Mouse (Mus musculus) hindbrain, embryonic 16.5 days (tissue): ENCODE measurements at regions not wholly inside any gene's neighbourhood (a gene's known extent, or its start where the extent isn't known, plus 50 kb on each side); places are given as distances from the start of the nearest gene placed in this dataset.
A peak's percentile ranks its signal among the peaks of the same experiment; 100 is the strongest.

Experiments used
- ATAC-seq: fragments of 200-750 bp; cut with Nextera tagmentation; 2 replicates; pipeline ENCODE4 v1.8.0; 2017; ENCODE audit warnings: moderate TSS enrichment, moderate library complexity
- H3K27ac ChIP-seq: fragments of 300-500 bp; sonication (generic); 2 replicates; pipeline ENCODE4 v1.5.1; 2014; ENCODE audit warnings: low read depth, mild to moderate bottlenecking, control low read depth, low read length, moderate library complexity
- H3K27me3 ChIP-seq: fragments of 300-500 bp; sonication (generic); replicated peaks from 2 replicates; pipeline ENCODE4 v1.6.1; 2014; ENCODE audit warnings: low read length; ENCODE audit not compliant: control insufficient read depth, insufficient read depth
- H3K36me3 ChIP-seq: fragments of 300-500 bp; sonication (generic); 2 replicates; pipeline ENCODE4 v1.6.1; 2014; ENCODE audit warnings: mild to moderate bottlenecking, low read length, moderate library complexity, mixed read lengths; ENCODE audit not compliant: control insufficient read depth, insufficient read depth
- H3K4me1 ChIP-seq: fragments of 300-500 bp; sonication (generic); 2 replicates; pipeline ENCODE4 v1.6.1; 2014; ENCODE audit warnings: low read depth, low read length; ENCODE audit not compliant: control insufficient read depth, insufficient read depth
- H3K4me2 ChIP-seq: fragments of 300-500 bp; sonication (generic); 2 replicates; pipeline ENCODE4 v1.6.1; 2014; ENCODE audit warnings: mild to moderate bottlenecking, low read length, control low read depth, moderate library complexity
- H3K4me3 ChIP-seq: fragments of 300-500 bp; sonication (generic); 2 replicates; pipeline ENCODE4 v1.5.1; 2014; ENCODE audit warnings: mild to moderate bottlenecking, low read length, control low read depth, moderate library complexity
- H3K9ac ChIP-seq: fragments of 300-500 bp; sonication (generic); 2 replicates; pipeline ENCODE4 v1.6.1; 2014; ENCODE audit warnings: low read depth, mild to moderate bottlenecking, control low read depth, low read length, moderate library complexity
- H3K9me3 ChIP-seq: fragments of 300-500 bp; sonication (generic); 2 replicates; pipeline ENCODE4 v1.6.1; 2014; ENCODE audit warnings: mild to moderate bottlenecking, low read length, moderate library complexity; ENCODE audit not compliant: control insufficient read depth
- WGBS: fragments of 180-500 bp; shearing (Covaris S2); extraction: QIAGEN DNeasy Blood & Tissue Kit; methylation state at CpG from one replicate; pipeline ENCODE4 v1.1.7; 2014; 5-methylcytosine and 5-hydroxymethylcytosine counted together

GRCm38 (mm10) chr14:100900221-100900620, 299.9 kb downstream of the Prr30 start:
- Histone ChIP-seq H3K4me3 (no peak overlapping the region), H3K27me3 (no peaks in the 10 kb centered on the region), H3K9me3 (no peaks in the 10 kb centered on the region), H3K9ac (no peak overlapping the region), H3K4me1 (no peaks in the 10 kb centered on the region), H3K36me3 (no peaks in the 10 kb centered on the region), H3K27ac (no peak overlapping the region), H3K4me2 (no peak overlapping the region)
- ATAC-seq = no peak
- 45% methylated on average over 2 of the region's 2 CpGs for WGBS

- Histone ChIP-seq H3K27me3 (no peaks in the 10 kb centered on the region), H3K36me3 (no peaks in the 10 kb centered on the region), H3K4me3 (no peak overlapping the region), H3K4me2 (no peak overlapping the region), H3K4me1 (no peaks in the 10 kb centered on the region), H3K9ac (no peak overlapping the region), H3K27ac (no peak overlapping the region), H3K9me3 (no peaks in the 10 kb centered on the region)
- no peak for ATAC-seq
- 84% methylated on average over 3 of the region's 3 CpGs for WGBS
Measured at GRCm38 (mm10) chr14:100899074-100899473, 301.1 kb downstream of the Prr30 start.

GRCm38 (mm10) chr14:100889163-100890157, 310.7 kb downstream of the Prr30 start:
- no peak for ATAC-seq
- Histone ChIP-seq H3K9me3 (no peaks in the 10 kb centered on the region), H3K27ac (no peak overlapping the region), H3K4me1 (no peaks in the 10 kb centered on the region), H3K27me3 (no peaks in the 10 kb centered on the region), H3K36me3 (no peaks in the 10 kb centered on the region), H3K9ac (no peak overlapping the region), H3K4me2 (no peak overlapping the region), H3K4me3 (no peak overlapping the region)
- WGBS = 45% methylated on average over 18 of the region's 18 CpGs

GRCm38 (mm10) chr14:100883115-100883514, 317.0 kb downstream of the Prr30 start:
- Histone ChIP-seq H3K27ac (no peak overlapping the region), H3K9me3 (no peaks in the 10 kb centered on the region), H3K4me3 (no peak overlapping the region), H3K36me3 (no peaks in the 10 kb centered on the region), H3K4me2 (no peak overlapping the region), H3K4me1 (no peaks in the 10 kb centered on the region), H3K9ac (no peak overlapping the region), H3K27me3 (no peaks in the 10 kb centered on the region)
- no peak for ATAC-seq
- WGBS = 69% methylated on average over 1 of the region's 1 CpGs

GRCm38 (mm10) chr14:100880103-100880502, 320.0 kb downstream of the Prr30 start:
- Histone ChIP-seq H3K4me3 (no peak overlapping the region), H3K9ac (no peak overlapping the region), H3K27ac (no peak overlapping the region), H3K36me3 (no peaks in the 10 kb centered on the region), H3K27me3 (no peaks in the 10 kb centered on the region), H3K4me1 (no peaks in the 10 kb centered on the region), H3K9me3 (no peaks in the 10 kb centered on the region), H3K4me2 (no peak overlapping the region)
- WGBS = 65% methylated on average over 2 of the region's 2 CpGs
- no peak for ATAC-seq

GRCm38 (mm10) chr14:100867790-100868189, 332.3 kb downstream of the Prr30 start:
- H3K27ac ChIP-seq = no peak overlapping the region
- H3K4me1 ChIP-seq = no peaks in the 10 kb centered on the region
- no peaks in the 10 kb centered on the region for H3K9me3 ChIP-seq
- no peak overlapping the region for H3K4me2 ChIP-seq
- H3K4me3 ChIP-seq = no peak overlapping the region
- ATAC-seq = no peak
- WGBS = 76% methylated on average over 3 of the region's 3 CpGs
- no peaks in the 10 kb centered on the region for H3K27me3 ChIP-seq
- H3K36me3 ChIP-seq = no peaks in the 10 kb centered on the region
- H3K9ac ChIP-seq = no peak overlapping the region

GRCm38 (mm10) chr14:100864792-100865191, 335.3 kb downstream of the Prr30 start:
- Histone ChIP-seq H3K9ac (no peak overlapping the region), H3K4me2 (no peak overlapping the region), H3K27ac (no peak overlapping the region), H3K36me3 (no peaks in the 10 kb centered on the region), H3K4me1 (no peaks in the 10 kb centered on the region), H3K9me3 (no peaks in the 10 kb centered on the region), H3K4me3 (no peak overlapping the region), H3K27me3 (no peaks in the 10 kb centered on the region)
- 88% methylated on average over 2 of the region's 2 CpGs for WGBS
- no peak for ATAC-seq

- Histone ChIP-seq H3K4me2 (no peak overlapping the region), H3K4me1 (no peaks in the 10 kb centered on the region), H3K27me3 (no peaks in the 10 kb centered on the region), H3K36me3 (no peaks in the 10 kb centered on the region), H3K9me3 (no peaks in the 10 kb centered on the region), H3K9ac (no peak overlapping the region), H3K27ac (no peak overlapping the region), H3K4me3 (no peak overlapping the region)
- no peak for ATAC-seq
- 96% methylated on average over 1 of the region's 1 CpGs for whole genome bisulfite sequencing
Measured at GRCm38 (mm10) chr14:100864164-100864563, 336.0 kb downstream of the Prr30 start.

GRCm38 (mm10) chr14:100842828-100843227, 357.3 kb downstream of the Prr30 start:
- 55% methylated on average over 3 of the region's 3 CpGs for WGBS
- peak; percentile 52; the same call in 1 of the 2 replicates for ATAC-seq
- Histone ChIP-seq H3K9me3 (no peaks in the 10 kb centered on the region), H3K4me1 (no peaks in the 10 kb centered on the region), H3K4me2 (no peak overlapping the region), H3K27ac (no peak overlapping the region), H3K36me3 (no peaks in the 10 kb centered on the region), H3K9ac (no peak overlapping the region), H3K27me3 (no peaks in the 10 kb centered on the region), H3K4me3 (no peak overlapping the region)
